Mouse (Mus musculus): ENCODE measurements around the gene Edil3.
A peak's percentile ranks its signal among the peaks of the same experiment; 100 is the strongest.

Gene Edil3

DNA sequence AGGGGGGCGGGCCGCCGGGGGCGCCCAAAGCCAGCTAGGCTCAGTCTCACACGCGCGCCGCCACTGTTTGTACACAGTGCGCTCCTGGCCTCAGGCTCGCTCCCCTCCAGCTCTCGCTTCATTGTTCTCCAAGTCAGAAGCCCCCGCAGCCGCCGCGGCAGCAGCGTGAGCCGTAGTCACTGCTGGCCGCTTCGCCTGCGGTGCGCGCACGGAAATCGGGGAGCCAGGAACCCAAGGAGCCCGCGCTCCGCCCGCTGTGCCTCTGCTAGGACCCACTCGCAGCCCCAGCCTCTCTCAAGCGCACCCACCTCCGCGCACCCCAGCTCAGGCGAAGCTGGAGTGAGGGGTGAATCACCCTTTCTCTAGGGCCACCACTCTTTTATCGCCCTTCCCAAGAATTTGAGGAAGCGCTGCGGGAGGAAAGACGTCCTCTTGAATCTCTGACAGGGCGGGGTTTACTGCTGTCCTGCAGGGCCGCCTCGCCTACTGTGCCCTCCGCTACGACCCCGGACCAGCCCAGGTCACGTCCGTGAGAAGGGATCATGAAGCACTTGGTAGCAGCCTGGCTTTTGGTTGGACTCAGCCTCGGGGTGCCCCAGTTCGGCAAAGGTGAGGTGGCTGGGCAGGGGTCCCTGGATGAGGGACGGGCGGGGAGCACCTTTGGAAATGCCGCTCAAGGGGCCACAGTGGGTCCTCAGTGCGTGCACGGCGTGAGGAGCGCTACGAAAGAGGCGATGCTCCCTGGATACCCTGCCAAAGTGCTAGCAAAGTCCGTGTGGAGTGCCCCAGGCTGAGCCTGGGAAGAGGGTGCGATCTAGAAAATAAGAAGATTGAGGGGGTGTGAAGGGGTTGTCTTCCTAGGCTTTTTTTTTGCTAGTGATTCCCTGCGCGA is at the start of gene Edil3:
TSS of gene Edil3 (plus strand) at position 33 of the 892 bp plus-strand sequence.
- DNase-seq (ENCODE audit: low read depth, low spot score) = no peak

DNA sequence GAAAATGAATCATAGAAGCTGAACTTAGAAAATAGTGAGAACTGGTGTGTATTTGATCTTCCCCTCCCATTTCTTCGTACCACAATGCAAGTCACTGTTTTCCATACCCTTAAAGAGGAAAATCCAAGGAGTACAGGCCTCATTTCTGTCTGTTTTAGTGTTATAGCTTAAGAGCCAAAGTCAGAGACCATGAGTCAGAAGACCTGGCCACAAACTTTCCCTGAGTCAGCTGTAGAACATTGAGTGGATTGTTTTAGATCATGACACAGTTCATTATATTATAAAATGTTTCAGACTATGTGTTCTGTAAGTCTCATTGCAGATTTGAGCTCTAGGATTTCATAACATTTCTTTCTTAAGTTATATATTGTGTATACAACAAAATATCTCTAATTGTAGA is 22.1 kb upstream of the Edil3 start:
- DNase-seq (ENCODE audit: low read depth, low spot score) = no peak

DNA sequence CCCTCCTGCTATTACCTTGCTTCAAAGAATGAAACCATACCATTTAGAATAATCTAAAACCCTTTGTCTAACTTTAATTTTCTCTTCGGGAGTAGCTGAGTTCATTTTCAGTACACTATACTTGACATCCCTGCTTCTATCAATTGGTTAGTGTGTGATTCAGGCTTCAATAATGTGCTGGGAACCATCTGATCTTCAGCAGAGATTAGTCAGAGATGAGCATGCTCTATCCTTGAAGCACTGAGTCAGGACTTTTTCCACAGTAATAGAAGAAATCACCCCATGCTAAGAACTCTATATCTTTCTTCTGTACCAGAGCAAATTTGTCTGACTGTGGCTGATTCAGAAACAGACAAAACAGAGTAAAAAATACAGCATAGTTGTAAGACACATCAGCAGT is 20.3 kb upstream of the Edil3 start:
- DNase-seq (ENCODE audit: low read depth, low spot score) = no peak

DNA sequence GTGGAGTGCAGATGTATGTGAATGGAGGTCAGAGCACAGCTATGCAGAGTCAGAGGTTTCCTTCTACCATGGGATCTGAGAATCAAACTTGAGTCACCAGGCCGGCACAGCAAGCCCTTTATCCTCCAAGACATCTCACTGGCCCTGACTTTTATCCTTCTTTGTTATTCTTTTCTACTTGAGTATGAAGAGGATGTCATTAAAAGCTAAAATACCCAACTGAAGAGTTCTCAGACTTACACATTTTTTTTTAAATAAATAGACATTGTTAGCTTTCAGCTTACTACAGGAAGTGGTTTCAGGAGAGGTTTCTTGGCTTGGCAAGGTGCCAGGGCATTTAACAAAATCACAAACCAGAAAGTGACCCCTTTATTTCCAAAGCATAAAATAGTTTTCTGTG is 15.4 kb upstream of the Edil3 start:
- DNase-seq (ENCODE audit: low read depth, low spot score) = peak; percentile 39

DNA sequence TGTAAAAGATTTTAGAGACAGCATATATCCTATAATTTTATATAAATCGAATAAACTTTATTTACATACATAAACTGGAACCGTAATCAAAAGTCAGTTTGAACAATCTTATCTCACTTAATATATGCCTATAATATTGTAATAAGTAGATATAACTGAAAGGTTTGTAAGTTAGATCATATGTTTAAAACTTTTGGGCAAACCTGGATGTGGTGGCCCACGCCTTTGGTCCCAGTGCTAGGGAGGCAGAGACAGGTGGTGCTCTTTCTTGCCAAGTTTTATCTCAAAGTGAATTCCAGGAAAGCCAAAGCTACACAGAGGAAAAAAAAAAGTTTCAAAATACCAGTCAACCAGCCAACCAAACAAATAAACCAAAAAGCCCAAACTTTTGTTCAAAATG is 15.0 kb upstream of the Edil3 start:
- no peak for DNase-seq (ENCODE audit: low read depth, low spot score)

DNA sequence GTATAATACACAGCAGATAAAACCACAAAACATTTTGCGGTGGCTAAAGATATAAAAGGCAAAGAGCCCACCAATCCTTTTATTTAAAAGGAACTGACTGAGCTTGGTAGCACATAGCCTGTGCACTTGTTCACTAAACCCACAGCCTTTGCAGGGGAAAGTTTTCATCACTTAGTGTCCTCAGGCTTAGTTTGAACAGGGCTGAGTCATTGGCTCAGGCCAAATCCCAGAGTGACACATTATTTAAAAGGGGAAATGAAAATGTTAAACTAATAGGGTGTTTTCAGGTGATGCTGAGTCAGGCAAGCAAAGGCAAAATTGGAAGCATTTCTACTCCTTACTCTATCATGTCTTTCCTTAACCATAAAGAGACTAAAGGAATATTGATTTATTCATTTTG is 11.2 kb upstream of the Edil3 start:
- DNase-seq (ENCODE audit: low read depth, low spot score) = peak; percentile 46

DNA sequence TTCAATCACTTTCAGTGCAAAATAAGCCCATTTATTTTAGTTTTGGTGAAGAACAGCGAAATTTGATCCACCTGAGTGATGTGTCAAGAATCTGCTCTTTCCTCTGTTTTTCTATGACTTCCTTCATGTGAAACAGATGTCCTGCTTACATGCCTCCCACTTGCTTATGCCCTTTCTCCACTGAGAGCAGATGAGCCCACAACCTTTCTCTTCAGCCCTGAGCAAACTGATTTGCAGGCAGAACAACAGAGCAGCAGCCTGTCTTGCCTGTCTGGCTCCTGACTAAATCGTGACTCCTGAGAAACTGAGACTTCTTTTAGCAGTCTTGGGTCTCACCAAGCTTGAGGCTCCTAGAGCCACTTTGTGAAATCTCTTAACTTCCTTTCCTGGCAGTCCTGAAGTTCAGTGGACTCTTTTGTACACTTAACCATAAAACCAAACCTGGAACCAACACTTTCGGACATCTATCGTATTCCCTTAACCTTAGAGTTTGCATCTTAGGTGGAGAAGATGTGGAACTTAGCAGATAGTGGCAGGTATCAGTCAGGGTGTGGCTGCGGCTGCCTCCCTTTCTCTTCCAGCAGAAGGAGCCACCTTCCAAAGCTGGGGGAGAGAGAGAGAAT is 475 bp upstream of the Edil3 start:
- no peak for DNase-seq (ENCODE audit: low read depth, low spot score)

DNA sequence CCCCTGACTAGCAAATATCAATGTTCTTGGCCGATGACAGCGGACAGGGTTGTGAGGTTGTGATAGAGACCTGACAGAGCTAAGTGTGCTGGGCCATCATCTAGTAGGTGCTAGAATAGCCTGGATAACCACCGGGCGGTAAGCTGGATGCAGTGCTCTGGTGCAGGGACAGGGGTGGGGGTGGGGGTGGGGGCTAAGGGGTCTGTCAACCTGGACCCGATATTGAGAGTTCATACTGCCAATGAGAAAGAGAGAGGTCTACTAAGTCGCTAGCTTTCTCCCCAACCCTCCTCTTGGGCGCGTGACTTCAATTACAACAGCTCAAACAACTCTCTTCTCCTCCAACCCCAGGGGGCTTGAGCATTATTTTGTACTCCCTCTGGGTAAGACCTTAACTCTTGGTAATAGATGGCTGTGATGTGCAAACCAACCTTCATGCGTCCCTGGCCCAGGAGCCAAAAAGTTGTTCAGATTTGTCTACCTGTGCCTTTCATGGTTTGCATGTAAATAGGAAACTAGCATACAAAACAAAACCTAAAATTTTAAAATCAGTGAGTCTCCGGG is 1.1 kb downstream of the Edil3 start:
- DNase-seq (ENCODE audit: low read depth, low spot score) = no peak

DNA sequence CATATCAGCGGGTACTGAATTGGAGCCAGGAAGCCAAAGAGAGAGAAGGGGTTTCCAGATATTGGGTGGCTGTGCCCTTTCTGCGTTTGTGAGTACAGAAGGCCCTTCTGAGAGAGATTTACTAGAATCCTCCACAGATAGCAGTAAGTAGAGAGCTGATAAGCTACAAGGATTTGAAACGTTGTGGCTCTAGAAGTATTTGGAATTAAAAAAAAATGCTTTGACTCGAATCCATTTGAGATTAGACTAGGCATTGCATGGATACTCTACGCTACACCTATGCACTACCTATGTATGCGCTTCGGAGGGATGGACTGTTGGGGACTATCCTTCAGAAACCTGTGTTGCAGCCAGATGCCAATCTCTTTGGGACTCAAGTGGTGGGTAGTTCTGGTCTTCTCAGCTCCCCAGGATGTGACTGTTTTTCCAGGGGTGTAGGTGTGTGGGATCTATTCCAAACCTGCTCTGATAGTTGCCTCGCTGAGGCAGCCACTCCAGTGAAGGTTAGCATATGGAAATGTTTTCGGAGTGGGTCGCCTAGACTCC is 1.8 kb downstream of the Edil3 start:
- no peak for DNase-seq (ENCODE audit: low read depth, low spot score)

DNA sequence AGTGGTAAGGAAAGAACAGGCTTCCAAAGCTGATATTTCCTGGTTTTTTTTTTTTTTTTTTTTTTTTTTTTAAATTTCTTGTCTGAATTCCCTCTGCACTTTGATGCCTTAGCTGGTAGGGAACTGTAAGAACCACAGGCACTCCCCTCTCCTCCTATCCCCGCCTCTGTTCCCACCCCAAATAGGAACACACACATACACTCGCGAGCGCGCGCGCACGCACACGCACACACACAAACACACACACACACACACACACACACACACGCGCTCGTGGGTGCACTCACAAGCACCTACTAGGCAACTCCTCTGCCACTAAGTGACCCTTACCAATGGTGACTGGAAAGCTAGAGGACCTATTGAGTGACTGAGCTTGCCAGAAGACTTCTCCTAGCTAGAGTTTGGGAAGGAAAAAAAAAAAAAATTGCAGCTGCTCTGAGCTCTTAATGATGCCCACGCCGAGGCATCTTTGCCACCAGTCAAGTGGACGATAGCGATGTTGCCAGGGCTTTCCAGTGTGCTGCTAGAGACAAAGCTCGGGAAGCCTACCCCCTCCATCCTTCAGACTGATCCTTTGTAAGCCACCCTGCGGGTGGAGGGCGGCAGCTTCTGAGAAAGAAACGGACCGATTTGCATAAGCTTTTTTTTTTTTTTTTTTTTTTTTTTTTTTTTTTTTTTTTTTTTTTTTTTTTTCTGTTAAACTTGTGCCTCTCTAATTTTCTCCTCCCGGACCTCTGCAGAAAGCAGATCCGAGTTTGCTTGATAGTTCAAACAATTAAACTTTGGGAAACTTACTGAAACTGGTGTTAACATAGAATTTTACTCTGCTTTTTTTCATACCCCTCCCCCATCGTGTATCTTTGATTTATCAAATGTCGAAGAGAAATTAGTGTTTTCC is 2.5 kb downstream of the Edil3 start:
- DNase-seq (ENCODE audit: low read depth, low spot score) = no peak

DNA sequence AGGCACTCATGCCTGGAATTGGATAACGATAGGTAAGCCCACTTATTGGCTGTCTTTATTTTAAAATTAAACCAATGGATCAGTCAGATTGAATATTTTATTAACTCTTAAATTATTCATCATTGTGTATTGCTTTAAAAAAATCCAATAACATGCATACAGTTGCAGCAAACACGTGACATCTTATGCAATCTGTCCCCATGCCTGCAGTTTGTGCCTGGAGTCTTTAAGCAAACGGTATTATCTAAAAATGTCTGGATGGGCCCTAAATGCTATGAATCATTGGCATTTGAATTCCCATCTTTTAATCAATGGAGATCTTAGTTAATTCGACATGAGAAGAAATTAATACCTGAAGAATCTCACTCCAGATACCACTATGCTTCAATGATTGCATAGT is 3.2 kb downstream of the Edil3 start:
- no peak for DNase-seq (ENCODE audit: low read depth, low spot score)

DNA sequence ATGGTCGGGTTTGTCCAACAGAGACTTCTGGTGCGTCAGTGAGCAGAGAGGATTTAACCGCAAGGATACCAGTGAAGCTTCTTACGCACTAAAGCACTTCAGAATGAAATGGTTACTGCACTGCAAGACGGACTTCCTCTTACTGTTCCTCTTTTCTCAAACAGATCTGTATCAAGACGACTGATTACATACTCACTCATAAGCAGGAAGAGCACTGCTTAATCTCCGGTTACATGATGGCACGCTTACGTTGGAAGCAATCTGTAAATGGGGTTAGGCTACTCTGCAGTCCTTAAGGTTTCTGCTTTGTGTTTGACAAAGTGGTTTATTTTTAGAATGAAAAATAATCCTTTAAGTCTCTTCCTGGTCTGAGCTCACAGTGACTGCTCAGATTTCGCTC is 7.1 kb downstream of the Edil3 start:
- DNase-seq (ENCODE audit: low read depth, low spot score) = peak; percentile 61

DNA sequence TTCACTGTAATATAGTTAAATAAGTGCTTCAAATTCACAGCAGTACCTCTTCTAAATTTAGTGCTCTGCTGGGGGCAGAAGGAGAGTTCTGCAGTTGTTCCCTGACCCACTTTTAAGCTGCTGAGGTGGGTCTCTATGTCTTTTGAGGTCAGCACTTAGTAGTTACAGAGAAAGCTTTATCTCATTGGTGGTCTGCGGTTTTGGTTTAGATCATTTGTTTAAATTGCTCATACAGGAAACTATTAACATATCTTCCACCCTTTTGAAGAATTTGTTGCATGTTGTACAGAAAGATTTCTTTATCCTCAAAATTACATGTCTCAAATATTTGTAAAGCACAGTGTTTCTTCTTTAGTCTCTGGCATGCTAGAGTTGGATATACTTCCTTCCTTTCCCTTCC is 12.5 kb downstream of the Edil3 start:
- DNase-seq (ENCODE audit: low read depth, low spot score) = no peak

DNA sequence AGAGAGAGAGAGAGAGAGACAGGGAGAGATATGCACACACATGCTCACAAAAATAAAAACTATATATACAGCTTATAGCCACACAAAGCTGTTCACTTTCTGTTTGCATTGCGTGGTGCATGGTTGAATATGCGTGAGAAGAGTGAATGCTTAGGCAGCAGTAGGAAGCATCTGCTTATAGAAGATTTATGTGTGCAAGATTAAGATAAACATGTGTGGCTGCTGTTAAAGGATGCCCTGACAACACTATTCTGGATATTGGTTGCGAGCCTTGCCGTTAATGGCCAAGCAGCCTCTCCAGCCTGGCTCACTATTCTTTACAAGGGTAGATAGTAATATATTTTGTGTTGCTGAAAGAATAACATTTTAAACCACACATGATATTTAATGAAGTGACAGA is 28.5 kb downstream of the Edil3 start:
- DNase-seq (ENCODE audit: low read depth, low spot score) = no peak

DNA sequence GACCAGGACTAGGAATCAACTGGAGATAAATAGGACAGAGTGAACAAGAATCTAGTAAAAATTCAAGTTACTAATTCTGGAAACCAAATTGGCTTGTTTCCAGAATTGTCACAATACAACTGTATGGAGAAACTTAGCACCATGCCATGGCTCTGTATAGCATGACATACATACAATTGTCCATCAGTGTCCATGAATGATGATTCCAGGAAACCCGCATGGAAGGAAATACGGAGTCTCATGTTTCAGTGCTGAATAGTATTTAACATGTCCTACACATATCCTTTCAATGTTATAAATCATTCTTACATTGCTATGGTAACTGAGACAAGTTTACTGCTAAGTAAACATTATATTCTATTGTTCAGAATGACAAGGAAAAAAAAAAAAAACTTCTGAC is 58.7 kb downstream of the Edil3 start:
- no peak for DNase-seq (ENCODE audit: low read depth, low spot score)

DNA sequence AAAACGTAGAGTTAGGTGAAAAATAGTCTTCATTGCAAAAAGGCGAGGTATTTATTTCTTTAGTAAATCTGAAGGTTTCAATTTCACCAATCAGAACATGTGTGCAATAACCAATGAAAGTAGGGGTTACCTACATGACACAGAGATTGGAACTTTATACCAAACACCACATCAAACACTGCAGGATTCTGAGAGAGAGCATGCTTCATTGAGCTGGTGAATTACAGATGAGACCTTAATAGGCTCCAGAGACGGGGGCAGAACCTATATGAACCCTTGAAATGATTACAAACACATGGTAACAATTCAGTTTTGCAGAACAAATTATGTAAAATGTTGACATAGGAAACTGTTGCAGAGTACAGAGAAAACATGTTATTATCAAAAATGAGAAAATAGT is 69.5 kb downstream of the Edil3 start:
- no peak for DNase-seq (ENCODE audit: low read depth, low spot score)

DNA sequence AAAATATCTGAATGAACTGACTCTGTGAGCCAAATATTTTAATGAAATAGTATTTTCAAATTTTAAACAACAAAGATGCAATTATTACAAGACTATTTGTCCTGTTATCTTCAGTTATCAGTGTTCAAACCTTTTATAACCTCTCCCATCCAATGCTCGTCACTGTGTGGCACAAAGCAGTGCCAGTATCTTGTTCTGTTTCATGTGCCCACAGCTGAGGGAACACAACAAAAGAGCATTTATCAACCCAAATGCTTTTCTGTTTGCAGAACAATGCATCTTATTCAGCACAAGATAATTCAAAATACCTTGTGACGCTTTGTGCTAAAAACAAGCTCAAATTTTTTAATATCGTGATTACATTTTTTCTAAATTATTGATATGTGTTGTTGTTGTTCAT is 78.8 kb downstream of the Edil3 start:
- DNase-seq (ENCODE audit: low read depth, low spot score) = no peak

DNA sequence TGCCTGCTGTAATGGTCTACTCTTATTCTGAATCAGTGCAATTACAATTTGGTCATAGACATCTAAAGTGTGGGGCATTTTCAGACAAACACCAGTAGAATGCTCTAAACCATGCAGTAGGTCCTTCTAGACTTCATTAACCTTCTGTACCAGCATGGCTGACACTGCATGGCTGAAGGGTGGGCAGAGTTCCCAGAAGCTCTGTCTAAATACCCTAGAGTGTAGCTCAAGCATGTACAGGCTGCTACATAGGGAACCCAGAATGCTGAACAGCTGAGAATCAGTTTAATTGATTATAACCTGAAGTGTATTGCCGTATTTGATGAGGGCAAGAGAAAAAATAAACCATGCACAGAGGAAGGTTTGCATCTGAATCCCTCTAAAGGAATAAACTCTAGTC is 86.1 kb downstream of the Edil3 start:
- DNase-seq (ENCODE audit: low read depth, low spot score) = no peak

DNA sequence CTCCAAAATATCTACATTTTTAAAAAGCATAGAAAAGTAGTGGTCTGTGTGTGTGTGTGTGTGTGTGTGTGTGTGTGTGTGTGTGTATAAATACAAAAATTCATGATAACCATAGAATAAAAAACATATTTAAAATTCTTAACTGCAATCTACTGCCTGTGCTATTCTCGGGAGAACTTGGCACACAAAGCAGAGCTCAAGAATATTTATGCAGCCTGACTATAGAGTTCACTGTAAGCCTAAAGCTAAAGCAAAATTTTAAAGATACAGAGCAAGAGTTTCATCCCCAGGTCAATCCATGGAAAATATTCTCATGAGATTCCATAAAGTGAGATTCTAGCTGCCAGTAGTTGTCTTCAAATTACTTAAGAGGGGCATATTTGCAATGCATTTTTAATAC is 86.9 kb downstream of the Edil3 start:
- no peak for DNase-seq (ENCODE audit: low read depth, low spot score)

DNA sequence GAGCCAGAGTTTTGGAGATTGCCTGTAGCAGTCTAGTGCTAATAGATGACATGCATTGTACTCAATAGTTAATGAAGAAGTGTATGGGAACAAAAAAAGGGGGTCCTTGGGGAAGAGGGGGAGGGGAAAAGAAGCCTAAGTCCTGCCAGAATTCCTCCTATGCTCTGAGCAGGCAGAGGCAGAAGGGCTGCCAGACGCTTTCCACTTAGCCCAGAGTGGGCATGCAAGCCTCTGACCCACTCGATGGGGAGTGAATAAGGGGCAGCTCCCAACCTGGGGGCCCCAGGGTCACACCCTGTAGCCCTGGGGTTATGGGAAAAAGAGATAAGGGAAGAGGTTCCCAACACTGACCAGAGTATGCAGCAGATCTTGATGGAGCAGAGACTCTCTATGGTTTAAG is 95.2 kb downstream of the Edil3 start:
- DNase-seq (ENCODE audit: low read depth, low spot score) = no peak

DNA sequence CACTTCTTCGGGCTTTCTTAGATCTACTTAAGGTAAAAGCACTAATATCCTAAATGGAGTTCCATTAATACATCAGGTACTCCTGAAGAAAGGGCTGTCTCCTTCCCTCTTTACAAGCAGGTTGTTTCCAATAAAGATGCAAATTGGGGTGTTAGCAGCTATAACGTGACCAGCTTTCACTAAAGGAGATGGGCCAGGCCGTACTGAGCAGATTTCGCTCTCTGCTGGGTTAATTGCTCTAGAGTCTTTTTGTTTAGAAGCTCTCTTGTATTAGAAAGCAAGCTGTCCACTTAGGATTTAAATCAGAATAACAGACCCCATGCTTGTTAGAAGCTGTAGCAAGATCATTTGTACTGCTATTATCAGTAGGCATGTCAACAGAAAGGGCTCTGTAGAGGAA is 108.4 kb downstream of the Edil3 start:
- DNase-seq (ENCODE audit: low read depth, low spot score) = no peak

DNA sequence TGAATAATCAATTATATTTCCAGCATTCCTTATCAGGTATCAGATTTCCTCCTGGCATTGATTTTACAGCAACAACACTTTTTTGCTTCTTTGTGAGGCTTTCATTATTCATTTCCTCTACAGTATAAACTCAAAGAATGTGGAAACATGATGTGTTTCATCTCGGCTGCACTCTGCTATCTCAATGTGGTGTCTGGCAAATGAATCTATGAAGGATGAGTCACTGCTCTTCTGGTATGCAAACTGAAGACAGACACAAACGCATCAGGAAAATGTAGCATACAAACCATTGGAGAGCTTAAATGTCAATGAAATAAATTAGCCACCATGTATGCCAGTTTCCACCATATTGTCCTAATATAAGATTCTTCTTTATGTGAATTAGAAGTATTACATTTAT is 117.3 kb downstream of the Edil3 start:
- DNase-seq (ENCODE audit: low read depth, low spot score) = no peak

All from A20 (cell line).